In the genomic region with DNA sequence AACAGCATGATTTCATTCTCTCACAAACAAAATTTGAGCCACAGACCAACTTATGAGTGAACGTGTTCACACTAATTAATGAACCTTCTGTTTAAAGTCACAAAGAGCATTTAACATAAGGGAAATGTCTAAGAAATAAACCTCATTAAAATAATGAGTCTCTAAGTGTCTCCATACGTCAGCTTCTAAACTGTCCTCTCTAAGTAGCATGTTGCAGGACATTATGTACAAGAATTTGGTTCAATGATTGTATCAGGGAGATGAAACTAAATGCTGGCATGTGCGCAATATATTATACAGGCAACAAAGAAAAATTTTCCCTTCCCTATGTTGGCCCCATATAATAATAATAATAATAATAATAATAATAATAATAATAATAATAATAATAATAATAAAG, we compare ENCODE assay signal across 27 mouse cellular contexts.
"Had no signal": no experiment of that assay in that cellular context is flagged by ENCODE, and none has a peak within 500 bp of the region (broad histone marks: within the 10 kb centered on the region; RNA-seq: fewer than 3 reads in every experiment).

No protein-coding gene starts in this region.

- H3K36me3 ChIP-seq: heart, embryonic 10.5 days; heart, embryonic 12.5 days; hindbrain, embryonic 13.5 days; hindbrain, embryonic 15.5 days; kidney, embryonic 15.5 days; limb, embryonic 10.5 days; limb, embryonic 12.5 days; liver, embryonic 13.5 days; liver, embryonic 15.5 days had no signal

- H3K4me1 ChIP-seq: heart, embryonic 10.5 days; heart, embryonic 12.5 days; hindbrain, embryonic 13.5 days; kidney, embryonic 15.5 days; limb, embryonic 10.5 days; limb, embryonic 12.5 days; liver, embryonic 13.5 days; liver, embryonic 15.5 days had no signal

- DNase-seq: gastrocnemius, adult 2 months; gastrocnemius, postnatal 10 days; gastrocnemius, postnatal 25 days; heart, adult 18-20 months; heart, postnatal 10 days; kidney, adult 11 months; kidney, adult 2 months; kidney, adult 9 months; kidney, postnatal 25 days; kidney, postnatal 4 days; layer of hippocampus, adult 9-11 months; layer of hippocampus, postnatal 36 days; liver; liver, embryonic 13.5 days had no signal

- H3K9ac ChIP-seq: heart, embryonic 12.5 days; hindbrain, embryonic 13.5 days; hindbrain, embryonic 15.5 days; kidney, embryonic 15.5 days; limb, embryonic 12.5 days; liver, embryonic 13.5 days; liver, embryonic 15.5 days had no signal

- H3K27ac ChIP-seq: gastrocnemius, adult 2 months; heart, embryonic 10.5 days; hindbrain, embryonic 13.5 days; hindbrain, embryonic 15.5 days; hindbrain, postnatal 0 days; kidney, embryonic 15.5 days; kidney, postnatal 0 days; layer of hippocampus, adult 2 months; limb, embryonic 10.5 days; limb, embryonic 12.5 days; liver, embryonic 13.5 days; liver, embryonic 15.5 days had no signal

- H3K4me3 ChIP-seq: gastrocnemius, adult 2 months; heart, embryonic 10.5 days; heart, embryonic 12.5 days; hindbrain, embryonic 13.5 days; hindbrain, embryonic 15.5 days; kidney, embryonic 15.5 days; layer of hippocampus, adult 2 months; limb, embryonic 10.5 days; limb, embryonic 12.5 days; liver, embryonic 13.5 days; liver, embryonic 15.5 days had no signal

- H3K27me3 ChIP-seq: heart, embryonic 12.5 days; hindbrain, embryonic 13.5 days; hindbrain, embryonic 15.5 days; kidney, embryonic 15.5 days; limb, embryonic 12.5 days; liver, embryonic 13.5 days; liver, embryonic 15.5 days had no signal

- ATAC-seq: hindbrain, postnatal 0 days; intestine, embryonic 16.5 days had no signal

- H3K9me3 ChIP-seq: heart, embryonic 10.5 days; heart, embryonic 12.5 days; hindbrain, embryonic 13.5 days; hindbrain, embryonic 15.5 days; kidney, embryonic 15.5 days; limb, embryonic 10.5 days; limb, embryonic 12.5 days; liver, embryonic 13.5 days; liver, embryonic 15.5 days had no signal

- H3K4me2 ChIP-seq: heart, embryonic 12.5 days; hindbrain, embryonic 13.5 days; hindbrain, embryonic 15.5 days; kidney, embryonic 15.5 days; limb, embryonic 12.5 days; liver, embryonic 11.5 days; liver, embryonic 13.5 days; liver, embryonic 15.5 days had no signal
